Mouse (Mus musculus) small intestine, adult 2 months (tissue): ENCODE measurements around the gene Rasgef1a.

Source experiments
- CTCF ChIP-seq: fragments of 200-500 bp; IDR thresholded peaks from 2 replicates; pipeline ENCODE4 v1.5.1; 2012; ENCODE audit warnings: low read depth, mild to moderate bottlenecking, control low read depth, inconsistent platforms, low read length, moderate library complexity, mixed read lengths; ENCODE audit not compliant: insufficient replicate concordance, insufficient read length; ENCODE audit errors: extremely low read depth
- POLR2A ChIP-seq: fragments of 200-500 bp; IDR thresholded peaks from 2 replicates; pipeline ENCODE4 v1.6.1; 2012; ENCODE audit warnings: low read depth, mild to moderate bottlenecking, control low read depth, inconsistent platforms, low read length, moderate library complexity

GRCm38 (mm10) chr6:118010256-118010655 is 982 bp upstream of the Rasgef1a start:
- TF ChIP-seq CTCF (no peak), POLR2A (no peak)
